Mouse (Mus musculus) neural tube, embryonic 14.5 days (tissue): ENCODE measurements at regions not wholly inside any gene's neighbourhood (a gene's known extent, or its start where the extent isn't known, plus 50 kb on each side); places are given as distances from the start of the nearest gene placed in this dataset.

ENCODE experiments used
- ATAC-seq: fragments of 200-750 bp; cut with Nextera tagmentation; 2 replicates; pipeline ENCODE4 v1.8.0; 2017; ENCODE audit warnings: low read depth, mild to moderate bottlenecking, moderate TSS enrichment, moderate library complexity
- H3K27ac ChIP-seq: fragments of 300-500 bp; sonication (generic); 2 replicates; pipeline ENCODE4 v1.5.1; 2014; ENCODE audit warnings: low read depth, mild to moderate bottlenecking, control low read depth, low read length, moderate library complexity, mixed read lengths
- H3K27me3 ChIP-seq: fragments of 300-500 bp; sonication (generic); 2 replicates; pipeline ENCODE4 v1.6.1; 2014; ENCODE audit warnings: low read length; ENCODE audit not compliant: control insufficient read depth, insufficient read depth
- H3K36me3 ChIP-seq: fragments of 300-500 bp; sonication (generic); 2 replicates; pipeline ENCODE4 v1.6.1; 2014; ENCODE audit warnings: low read length, mixed read lengths; ENCODE audit not compliant: control insufficient read depth, insufficient read depth
- H3K4me1 ChIP-seq: fragments of 300-500 bp; sonication (generic); 2 replicates; pipeline ENCODE4 v1.6.1; 2014; ENCODE audit warnings: low read length; ENCODE audit not compliant: control insufficient read depth, insufficient read depth
- H3K4me2 ChIP-seq: fragments of 300-500 bp; sonication (generic); 2 replicates; pipeline ENCODE4 v1.6.1; 2014; ENCODE audit warnings: mild to moderate bottlenecking, low read depth, low read length, control low read depth
- H3K4me3 ChIP-seq: fragments of 300-500 bp; sonication (generic); 2 replicates; pipeline ENCODE4 v1.5.1; 2014; ENCODE audit warnings: low read depth, low read length, control low read depth, mixed read lengths
- H3K9ac ChIP-seq: fragments of 300-500 bp; sonication (generic); replicated peaks from 2 replicates; pipeline ENCODE4 v1.6.1; 2014; ENCODE audit warnings: low read depth, mild to moderate bottlenecking, control low read depth, low read length, mixed read lengths
- H3K9me3 ChIP-seq: fragments of 300-500 bp; sonication (generic); 2 replicates; pipeline ENCODE4 v1.6.1; 2016; ENCODE audit warnings: low read length; ENCODE audit not compliant: control insufficient read depth
- WGBS: fragments of 180-500 bp; shearing (Covaris S2); extraction: QIAGEN DNeasy Blood & Tissue Kit; methylation state at CpG from one replicate; pipeline ENCODE4 v1.1.7; 2014; 5-methylcytosine and 5-hydroxymethylcytosine counted together

- Histone ChIP-seq H3K36me3 (no peaks in the 10 kb centered on the region), H3K4me1 (no peaks in the 10 kb centered on the region), H3K4me2 (no peak overlapping the region), H3K4me3 (no peak overlapping the region), H3K27me3 (no peaks in the 10 kb centered on the region), H3K9me3 (no peaks in the 10 kb centered on the region), H3K9ac (no peak overlapping the region), H3K27ac (no peak overlapping the region)
- no peak for ATAC-seq
- WGBS = 85% methylated on average over 9 of the region's 9 CpGs
Measured at GRCm38 (mm10) chr15:19094061-19094810, 275.5 kb downstream of the Cdh10 start.

GRCm38 (mm10) chr15:19114951-19115350 lies 296.2 kb downstream of the Cdh10 start:
- WGBS = 8% methylated on average over 1 of the region's 1 CpGs
- no peaks in the 10 kb centered on the region for H3K9me3 ChIP-seq
- peak; percentile 78; the same call in 1 of the 2 replicates for ATAC-seq
- no peaks in the 10 kb centered on the region for H3K36me3 ChIP-seq
- no peak overlapping the region for H3K4me3 ChIP-seq
- 0 out of 2 replicates have a peak, but pooled peaks cover 5% of the 10 kb centered on the region for H3K4me1 ChIP-seq
- H3K9ac ChIP-seq = no peak overlapping the region
- H3K4me2 ChIP-seq = no peak overlapping the region
- H3K27ac ChIP-seq = no peak overlapping the region
- H3K27me3 ChIP-seq = no peaks in the 10 kb centered on the region

GRCm38 (mm10) chr15:19118995-19119394 lies 300.2 kb downstream of the Cdh10 start:
- no peak for ATAC-seq
- Histone ChIP-seq H3K27me3 (no peaks in the 10 kb centered on the region), H3K4me2 (no peak overlapping the region), H3K4me1 (0 out of 2 replicates have a peak, but pooled peaks cover 5% of the 10 kb centered on the region), H3K27ac (no peak overlapping the region), H3K4me3 (no peak overlapping the region), H3K36me3 (no peaks in the 10 kb centered on the region), H3K9ac (no peak overlapping the region), H3K9me3 (no peaks in the 10 kb centered on the region)
- WGBS = 54% methylated on average over 2 of the region's 2 CpGs

DNA sequence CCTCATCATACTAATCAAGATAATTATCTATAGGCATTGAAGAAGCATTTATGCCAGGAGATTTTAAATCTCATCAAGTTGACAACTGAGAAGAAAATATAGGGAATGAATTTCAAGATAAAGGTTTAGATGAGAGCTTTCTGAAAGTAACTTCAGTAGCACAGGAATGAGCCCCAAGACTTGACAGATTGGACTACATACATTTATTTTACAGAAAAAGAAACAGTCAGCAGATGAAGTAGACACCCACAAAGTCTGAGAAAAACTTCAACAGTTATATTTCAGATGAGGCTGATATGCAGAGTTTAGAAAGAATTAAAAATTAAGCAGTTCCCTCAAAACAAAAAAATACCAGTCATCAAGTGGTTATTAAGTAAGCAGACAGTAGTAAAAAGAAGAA lies 308.7 kb downstream of the Cdh10 start:
- Histone ChIP-seq H3K27ac (no peak overlapping the region), H3K4me1 (no peaks in the 10 kb centered on the region), H3K9me3 (no peaks in the 10 kb centered on the region), H3K4me2 (no peak overlapping the region), H3K27me3 (no peaks in the 10 kb centered on the region), H3K9ac (no peak overlapping the region), H3K36me3 (no peaks in the 10 kb centered on the region), H3K4me3 (no peak overlapping the region)
- no peak for ATAC-seq

DNA sequence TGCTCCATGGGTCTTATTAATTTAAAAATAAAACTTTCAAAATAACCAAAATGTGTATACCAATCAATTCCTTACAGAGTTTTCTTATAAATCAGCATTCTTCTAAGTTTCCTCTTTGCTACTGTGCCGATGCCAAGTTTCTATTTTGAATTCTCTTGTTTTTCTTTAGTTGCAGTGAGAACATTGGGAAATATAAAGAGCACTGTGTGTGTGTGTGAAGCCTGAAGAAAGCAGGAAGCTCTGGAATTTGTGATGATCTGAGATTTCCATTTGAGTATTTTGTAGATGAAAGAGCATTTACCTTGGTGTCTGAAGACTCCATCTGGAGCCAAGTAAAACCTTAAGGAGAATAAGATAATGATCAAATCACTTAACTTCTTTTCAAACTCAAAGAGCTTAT lies 310.6 kb downstream of the Cdh10 start:
- no peak for ATAC-seq

GRCm38 (mm10) chr15:19153682-19154081 lies 334.9 kb downstream of the Cdh10 start:
- Histone ChIP-seq H3K9ac (no peak overlapping the region), H3K27me3 (no peaks in the 10 kb centered on the region), H3K4me1 (no peaks in the 10 kb centered on the region), H3K9me3 (no peaks in the 10 kb centered on the region), H3K27ac (no peak overlapping the region), H3K36me3 (no peaks in the 10 kb centered on the region), H3K4me3 (no peak overlapping the region), H3K4me2 (no peak overlapping the region)
- no peak for ATAC-seq

More for the DNA sequence above, 310.6 kb downstream of the Cdh10 start:
- Histone ChIP-seq H3K9ac (no peak overlapping the region), H3K27ac (no peak overlapping the region), H3K4me3 (no peak overlapping the region), H3K9me3 (no peaks in the 10 kb centered on the region), H3K4me2 (no peak overlapping the region), H3K36me3 (no peaks in the 10 kb centered on the region), H3K27me3 (no peaks in the 10 kb centered on the region), H3K4me1 (no peaks in the 10 kb centered on the region)
- 87% methylated on average over 1 of the region's 1 CpGs for WGBS

- 77% methylated on average over 6 of the region's 6 CpGs for WGBS
- Histone ChIP-seq H3K4me1 (no peaks in the 10 kb centered on the region), H3K27ac (no peak overlapping the region), H3K27me3 (no peaks in the 10 kb centered on the region), H3K36me3 (no peaks in the 10 kb centered on the region), H3K9me3 (no peaks in the 10 kb centered on the region), H3K4me3 (no peak overlapping the region), H3K4me2 (no peak overlapping the region), H3K9ac (no peak overlapping the region)
- peak; percentile 86; the same call in 1 of the 2 replicates for ATAC-seq
Measured at GRCm38 (mm10) chr15:19162119-19162888, 343.6 kb downstream of the Cdh10 start.

DNA sequence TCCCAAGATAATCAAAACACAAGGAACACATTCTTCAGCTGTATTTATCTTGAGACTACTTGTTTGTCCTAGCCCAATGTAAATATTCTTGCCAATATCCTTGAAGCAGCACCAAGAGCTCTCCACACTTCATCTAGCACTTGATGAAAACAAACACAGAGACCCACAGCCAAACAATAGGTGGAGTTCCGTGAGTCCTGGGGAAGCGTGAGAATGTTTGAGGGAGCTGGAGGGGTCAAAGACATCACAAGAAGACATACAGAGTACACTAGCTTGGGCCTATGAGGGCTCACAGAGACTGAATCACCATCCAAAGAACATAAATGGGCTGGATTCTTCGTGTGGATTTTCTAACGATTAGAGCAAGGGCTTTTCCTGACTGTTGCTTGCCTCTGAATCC lies 356.7 kb downstream of the Cdh10 start:
- no peaks in the 10 kb centered on the region for H3K4me1 ChIP-seq
- WGBS = 64% methylated on average over 4 of the region's 4 CpGs
- ATAC-seq = no peak
- H3K36me3 ChIP-seq = no peaks in the 10 kb centered on the region
- no peak overlapping the region for H3K9ac ChIP-seq
- H3K27me3 ChIP-seq = no peaks in the 10 kb centered on the region
- H3K4me2 ChIP-seq = no peak overlapping the region
- H3K9me3 ChIP-seq = no peaks in the 10 kb centered on the region
- H3K4me3 ChIP-seq = no peak overlapping the region
- no peak overlapping the region for H3K27ac ChIP-seq
